Mouse (Mus musculus) left cerebral cortex, postnatal 4 days (tissue): ENCODE data around the gene Hbs1l. TPM values are rescaled to one million over a fixed set of nuclear protein-coding genes. Genes with fewer than 3 reads are reported as not detected.

Source experiments
- DNase-seq: peaks from one replicate; pipeline ENCODE4 v3.0.0-alpha.2; 2022
- intact Hi-C: fragments of 180-260 bp; cut with DNase I; formaldehyde crosslinking; loops from one replicate; pipeline ENCODE4 v1.15.1; 2025
- total RNA-seq, 2 experiments: library from RNA; stranded (reverse); gene quantifications; 2 replicates each; pipeline ENCODE4 v1.2.3; 2021

Hbs1l gene
- 100 to 1,000 TPM in 1 of 2 experiments, 10 to 100 TPM in 1; 97.7 to 102 TPM for total RNA-seq

DNA sequence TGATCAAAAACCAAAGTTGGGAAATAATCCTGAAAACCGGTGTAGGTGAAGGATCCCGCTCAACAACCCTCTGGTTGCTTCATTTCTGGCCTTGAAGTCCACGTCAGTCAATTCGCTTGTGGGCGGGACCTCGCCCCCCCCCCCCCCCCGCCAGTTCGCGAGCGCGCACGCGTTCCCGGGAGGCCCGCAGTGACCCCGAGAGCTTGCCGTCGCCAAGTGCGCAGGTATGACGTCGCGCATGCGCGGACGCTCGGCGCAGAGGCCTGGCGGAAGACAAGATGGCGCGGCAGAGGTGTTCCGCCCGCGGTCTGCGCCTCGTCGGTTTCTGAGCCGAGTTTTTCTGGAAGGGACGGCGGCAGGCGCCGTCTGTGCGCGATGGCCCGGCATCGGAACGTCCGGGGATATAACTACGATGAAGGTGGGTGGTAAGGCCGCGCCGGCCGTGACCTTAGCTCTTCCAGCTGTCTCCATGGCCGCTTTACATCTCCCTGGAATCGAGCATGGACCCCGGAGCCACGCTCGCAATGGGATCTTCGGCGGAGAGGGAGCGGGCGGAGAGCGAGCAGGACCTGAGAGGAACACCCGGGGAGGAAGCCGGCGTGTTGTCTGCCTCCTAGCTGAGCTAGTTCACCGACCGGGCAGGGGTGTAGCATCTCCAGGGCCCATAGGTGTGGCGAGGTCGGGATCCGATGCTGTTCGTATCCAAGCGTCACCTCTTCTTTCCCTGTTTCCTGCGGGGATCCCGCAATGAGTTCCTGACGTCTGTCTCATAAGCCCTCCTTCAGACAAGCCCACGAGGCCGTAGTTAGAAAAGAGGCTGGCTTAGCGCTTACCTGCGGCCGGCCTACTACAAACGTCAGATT, at the start of gene Hbs1l:
TSS of gene Hbs1l (plus strand) at position 221 of the 863 bp plus-strand sequence.
- intact Hi-C loops = loop anchor here (10.0 kb wide), 1 partner anchor 141 kb away; no protein-coding TSS in a partner anchor
- peak; percentile 96 for DNase-seq

- intact Hi-C loops = no loop called here
- DNase-seq = no peak
Measured at GRCm38 (mm10) chr10:21248556-21248955, 47.2 kb upstream of the Hbs1l start.

GRCm38 (mm10) chr10:21251881-21252534, 43.8 kb upstream of the Hbs1l start:
- peak; percentile 9 for DNase-seq
- intact Hi-C loops = no loop called here

DNA sequence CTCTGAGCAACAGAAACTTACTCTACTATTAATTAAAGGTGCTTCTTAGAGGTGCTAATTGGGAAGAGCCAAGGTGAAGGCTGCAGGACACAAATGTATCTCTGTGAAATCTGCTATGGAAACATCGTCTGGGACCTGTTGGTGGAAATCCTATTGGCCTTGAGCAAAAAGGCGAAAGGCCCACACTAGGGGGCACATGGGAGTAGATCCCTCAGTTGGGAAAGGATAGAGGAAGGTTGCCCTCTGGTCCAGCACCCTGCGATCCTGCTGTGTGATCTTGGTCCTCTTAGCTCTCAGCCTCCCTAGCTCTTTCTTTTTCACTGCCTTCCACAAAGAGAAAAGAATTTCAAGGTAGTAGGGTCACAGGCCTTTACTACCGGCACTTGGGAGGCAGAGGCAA, 43.0 kb upstream of the Hbs1l start:
- DNase-seq = no peak

GRCm38 (mm10) chr10:21254266-21255140, 41.3 kb upstream of the Hbs1l start:
- intact Hi-C loops = no loop called here
- no peak for DNase-seq

More for the DNA sequence above, 43.0 kb upstream of the Hbs1l start:
- intact Hi-C loops = no loop called here

DNA sequence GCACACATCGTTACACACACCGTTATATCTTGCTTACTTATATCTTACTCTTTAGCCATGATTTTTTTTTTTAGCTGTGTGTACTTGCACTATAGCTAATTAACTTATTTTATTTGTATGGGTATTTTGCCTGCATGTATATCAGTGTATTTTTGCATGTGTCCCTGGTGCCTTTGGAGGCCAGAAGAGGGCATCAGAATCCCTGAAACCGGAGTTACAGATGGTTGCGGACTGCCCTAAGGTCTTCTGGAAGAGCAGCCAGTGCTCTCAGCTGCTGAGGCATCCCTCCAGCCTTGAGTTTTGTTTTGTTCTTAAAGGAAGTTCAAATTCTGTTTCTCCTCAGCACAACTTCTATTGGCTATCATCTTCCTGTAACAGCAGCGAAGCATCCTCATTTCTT, 38.5 kb upstream of the Hbs1l start:
- DNase-seq = no peak
- intact Hi-C loops = no loop called here

DNA sequence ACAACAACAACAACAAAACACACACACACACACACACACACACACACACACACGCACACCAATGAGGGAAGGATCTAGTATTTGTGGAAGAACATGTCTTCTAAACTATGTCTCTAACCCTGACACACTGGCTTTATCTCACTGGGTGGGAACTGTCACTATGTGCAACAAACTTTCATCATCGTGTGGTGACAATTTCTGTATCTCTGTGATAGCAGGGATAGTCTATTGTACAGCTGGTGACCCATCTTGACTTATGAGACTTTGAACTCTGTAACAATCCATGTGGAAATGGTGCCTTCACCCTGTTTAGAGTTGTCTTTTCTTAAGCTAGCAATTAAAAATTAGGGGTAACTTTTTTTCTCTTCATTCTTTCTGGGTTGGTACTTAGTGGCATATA, 36.1 kb upstream of the Hbs1l start:
- no peak for DNase-seq
- intact Hi-C loops = no loop called here

GRCm38 (mm10) chr10:21265188-21265587, 30.6 kb upstream of the Hbs1l start:
- intact Hi-C loops = no loop called here
- DNase-seq = no peak

DNA sequence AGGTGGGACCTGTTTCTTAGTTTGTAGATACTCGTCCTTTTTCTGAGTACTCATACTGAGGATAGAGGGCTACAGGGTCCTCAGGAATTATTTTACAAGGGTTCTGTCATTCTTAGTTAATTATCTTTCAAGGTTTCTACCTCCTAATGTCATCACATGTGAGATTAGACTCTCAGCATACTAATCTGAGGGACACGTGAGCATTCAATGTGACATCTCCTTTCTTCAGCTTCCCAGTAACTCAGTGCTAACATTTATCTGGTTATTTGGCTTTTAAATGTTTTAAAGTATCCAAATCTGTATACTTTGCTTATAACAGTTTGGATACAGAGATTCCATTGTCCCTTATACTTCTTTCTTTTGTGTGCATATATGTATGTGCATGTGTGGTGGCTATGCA, 28.3 kb upstream of the Hbs1l start:
- DNase-seq = no peak
- intact Hi-C loops = no loop called here

DNA sequence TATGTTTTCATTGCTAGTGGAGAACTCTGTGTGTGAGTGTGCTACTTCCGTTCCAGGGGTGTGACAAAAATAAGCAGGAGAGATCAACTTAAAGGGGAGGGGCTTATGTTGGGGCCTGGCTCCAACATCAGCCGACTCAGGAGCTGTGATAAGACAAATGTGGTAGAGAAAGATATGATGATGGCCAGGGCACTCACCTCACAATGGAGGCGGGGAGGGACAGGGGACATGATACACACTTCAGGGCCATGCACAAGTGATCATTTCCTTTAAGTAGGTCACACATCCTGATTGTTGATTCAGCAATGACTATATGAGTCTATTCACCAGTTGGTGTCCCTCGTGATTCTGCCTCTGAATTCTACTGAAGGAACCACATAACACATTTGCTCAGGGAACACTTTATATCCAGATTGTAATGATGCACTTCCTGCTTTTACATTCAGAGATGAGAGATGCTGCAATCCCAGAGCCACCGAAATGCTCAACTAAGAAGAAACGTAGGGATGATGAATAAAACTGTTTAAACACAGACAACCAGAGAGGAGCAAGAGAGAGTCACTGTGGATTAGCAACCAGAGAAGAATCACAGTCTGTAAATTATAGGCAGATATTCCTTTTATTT, 26.9 kb upstream of the Hbs1l start:
- DNase-seq = no peak

GRCm38 (mm10) chr10:21269920-21270319, 25.9 kb upstream of the Hbs1l start:
- intact Hi-C loops = no loop called here

More for the DNA sequence above, 26.9 kb upstream of the Hbs1l start:
- intact Hi-C loops = no loop called here

DNA sequence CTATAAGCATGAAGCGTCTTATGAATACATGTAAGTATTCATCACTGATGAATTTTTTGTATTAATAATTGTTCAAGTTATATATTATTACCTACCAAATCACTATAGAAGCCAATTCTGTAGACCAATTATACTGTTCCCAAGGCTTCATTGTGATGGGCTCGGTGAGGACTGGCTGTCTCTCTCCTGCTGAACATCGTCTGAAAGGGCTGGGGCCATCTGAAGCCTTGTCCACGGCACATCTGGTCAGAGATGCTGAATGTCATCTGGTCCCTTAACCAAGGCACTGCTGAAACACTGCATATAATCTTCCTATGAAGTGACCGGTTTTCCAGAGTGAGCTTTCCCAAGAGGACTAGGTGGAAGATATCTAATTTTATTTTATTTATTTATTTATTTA, 24.9 kb upstream of the Hbs1l start:
- no peak for DNase-seq
- intact Hi-C loops = no loop called here

More at GRCm38 (mm10) chr10:21269920-21270319, 25.9 kb upstream of the Hbs1l start:
- DNase-seq = no peak

GRCm38 (mm10) chr10:21271310-21271709, 24.5 kb upstream of the Hbs1l start:
- intact Hi-C loops = no loop called here
- DNase-seq = no peak

DNA sequence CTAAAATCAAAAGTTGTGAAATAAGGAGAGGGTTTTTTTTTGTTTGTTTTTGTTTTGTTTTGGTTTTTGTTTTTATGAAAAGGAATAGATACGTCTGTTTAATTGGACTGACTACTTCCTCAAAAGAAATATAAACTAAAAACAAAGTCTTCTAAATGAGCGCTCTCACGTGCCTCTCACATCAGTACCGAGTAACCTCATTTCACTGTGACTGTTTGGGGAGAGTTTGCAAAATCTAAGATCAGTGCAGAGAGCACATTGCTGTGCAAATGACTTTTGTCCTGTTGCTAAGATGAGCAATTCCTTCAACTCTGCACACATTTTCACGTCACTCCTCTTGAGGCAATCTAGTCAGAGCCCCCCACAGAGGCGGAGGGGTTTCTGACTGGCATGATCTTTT, 24.0 kb upstream of the Hbs1l start:
- intact Hi-C loops = no loop called here

GRCm38 (mm10) chr10:21287243-21288127, 8.3 kb upstream of the Hbs1l start:
- intact Hi-C loops = no loop called here
- no peak for DNase-seq

More for the DNA sequence above, 24.0 kb upstream of the Hbs1l start:
- DNase-seq = no peak

DNA sequence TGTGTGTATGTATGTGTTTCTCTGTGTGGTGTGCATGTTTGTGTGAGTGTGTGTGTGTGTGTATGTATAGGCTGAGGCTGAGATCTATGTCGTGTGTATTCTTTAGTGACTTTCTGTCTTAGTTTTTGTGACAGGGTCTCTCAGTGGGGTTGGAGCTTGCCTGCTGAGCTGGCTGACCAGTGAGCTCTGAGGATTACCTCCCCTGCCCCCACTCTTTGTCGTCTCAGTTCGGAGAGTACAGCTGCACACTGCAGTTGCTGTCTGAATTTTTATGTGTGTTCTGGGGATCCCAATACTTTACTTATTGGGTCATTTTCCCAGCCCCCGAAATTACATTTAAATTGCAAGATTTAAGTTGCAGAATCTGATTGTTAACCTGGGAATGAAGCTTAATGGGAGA, 4.6 kb upstream of the Hbs1l start:
- no peak for DNase-seq
- intact Hi-C loops = loop anchor here (10.0 kb wide), 1 partner anchor 136 kb away; no protein-coding TSS in a partner anchor

GRCm38 (mm10) chr10:21294217-21294616, 1.6 kb upstream of the Hbs1l start:
- no peak for DNase-seq
- intact Hi-C loops = loop anchor here (10.0 kb wide), 1 partner anchor 139 kb away; no protein-coding TSS in a partner anchor

DNA sequence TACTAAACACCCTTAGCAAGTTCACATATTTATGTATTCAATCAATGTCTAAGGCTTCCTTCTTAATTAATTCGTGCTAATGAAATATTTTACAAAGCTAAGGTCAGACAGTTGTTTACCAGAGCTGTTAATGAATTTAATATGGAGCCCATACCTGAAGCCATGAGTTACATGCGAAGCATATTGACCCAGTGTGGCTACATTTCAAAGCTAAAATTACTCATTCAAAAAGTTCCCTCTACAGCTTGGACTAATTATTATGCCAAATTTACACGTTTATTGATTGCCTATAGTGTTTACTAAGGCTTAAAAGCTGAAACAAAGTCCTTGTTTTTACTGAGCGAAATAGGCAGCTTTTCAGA, 401 bp upstream of the Hbs1l start:
- intact Hi-C loops = loop anchor here (10.0 kb wide), 1 partner anchor 141 kb away; no protein-coding TSS in a partner anchor
- DNase-seq = no peak

DNA sequence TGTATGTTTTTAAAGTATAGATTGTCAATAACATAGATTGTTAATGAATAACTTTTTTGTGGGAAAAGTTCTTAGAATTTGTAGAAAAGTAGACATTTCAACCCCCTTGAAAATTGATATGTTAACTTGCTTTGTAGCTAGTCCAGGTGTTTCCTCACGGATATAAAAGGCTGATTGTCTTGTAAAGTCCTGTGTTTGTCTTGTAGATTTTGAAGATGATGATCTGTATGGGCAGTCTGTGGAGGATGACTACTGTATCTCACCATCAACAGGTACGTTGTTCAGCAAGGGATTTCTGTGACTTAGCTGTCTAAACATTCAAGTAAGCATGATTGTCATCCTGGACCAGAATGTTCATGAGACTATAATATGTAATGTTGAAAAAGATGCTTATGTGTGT, 3.2 kb downstream of the Hbs1l start:
- no peak for DNase-seq
- intact Hi-C loops = loop anchor here (10.0 kb wide), 1 partner anchor 144 kb away; no protein-coding TSS in a partner anchor
